Mouse (Mus musculus) CH12.LX (cell line): ENCODE measurements around the gene Tekt4. TPM values are rescaled to one million over a fixed set of nuclear protein-coding genes. Genes with fewer than 3 reads are reported as not detected.

Experiments
- DNase-seq: peaks from one replicate; pipeline ENCODE4 v3.0.0-alpha.2; 2013; ENCODE audit errors: extremely low read depth
- H3K27ac ChIP-seq: 2 replicates; pipeline ENCODE4 v1.5.1; 2012; ENCODE audit warnings: low read depth, mild to moderate bottlenecking, control low read depth, moderate library complexity; ENCODE audit not compliant: insufficient read depth
- H3K27me3 ChIP-seq: replicated peaks from 2 replicates; pipeline ENCODE3; 2012; ENCODE audit warnings: inconsistent platforms
- H3K36me3 ChIP-seq, 2 experiments: replicated peaks in 1 of 2; 2 replicates each; pipeline versions ENCODE3 to v1.6.1; 2012; ENCODE audit warnings: inconsistent platforms in 1 of 2, low read length in 1 of 2, mild to moderate bottlenecking in 1 of 2, mixed read lengths in 1 of 2, moderate library complexity in 1 of 2; ENCODE audit not compliant: control insufficient read depth in 1 of 2, insufficient read depth in 1 of 2
- H3K4me1 ChIP-seq, 2 experiments: 2 replicates each; pipeline ENCODE4 v1.6.1; 2012; ENCODE audit warnings: inconsistent platforms in 1 of 2, moderate library complexity in 1 of 2; ENCODE audit not compliant: insufficient read depth in 2 of 2, control insufficient read depth in 1 of 2
- H3K4me2 ChIP-seq: 2 replicates; pipeline ENCODE4 v1.6.1; 2012; ENCODE audit warnings: low read depth, mild to moderate bottlenecking, control low read depth; ENCODE audit not compliant: poor library complexity, insufficient read depth, severe bottlenecking
- H3K4me3 ChIP-seq, 3 experiments: fragments of 150-350 bp in 1 of 3; sonication (generic) in 1 of 3; replicated peaks in 1 of 3; 2 replicates each; pipeline versions ENCODE3 to v1.5.1; 2011 to 2012; ENCODE audit warnings: low read depth in 2 of 3, low read length in 2 of 3, mild to moderate bottlenecking in 2 of 3, moderate library complexity in 2 of 3, control low read depth in 1 of 3, improper control_type of control experiment in 1 of 3, inconsistent platforms in 1 of 3, mixed read lengths in 1 of 3; ENCODE audit not compliant: poor library complexity in 1 of 3
- H3K79me2 ChIP-seq: replicated peaks from 2 replicates; pipeline ENCODE4 v1.6.1; 2012; ENCODE audit warnings: mild to moderate bottlenecking, moderate library complexity; ENCODE audit not compliant: control insufficient read depth, poor library complexity, insufficient read depth, severe bottlenecking; ENCODE audit errors: extremely low read depth
- H3K9ac ChIP-seq: 2 replicates; pipeline ENCODE4 v1.6.1; 2012; ENCODE audit warnings: low read depth, mild to moderate bottlenecking, control low read depth, moderate library complexity; ENCODE audit not compliant: insufficient read depth
- H3K9me3 ChIP-seq: replicated peaks from 2 replicates; pipeline ENCODE3; 2012; ENCODE audit warnings: low read length, inconsistent platforms, mixed read lengths
- BHLHE40 ChIP-seq: IDR thresholded peaks from 2 replicates; pipeline ENCODE4 v1.6.1; 2011; ENCODE audit warnings: mild to moderate bottlenecking, low read depth, low read length, improper control_type of control experiment
- E2F4 ChIP-seq: IDR thresholded peaks from 2 replicates; pipeline ENCODE4 v1.6.1; 2011; ENCODE audit warnings: low read depth, low read length, improper control_type of control experiment; ENCODE audit not compliant: insufficient replicate concordance
- ELF1 ChIP-seq: IDR thresholded peaks from 2 replicates; pipeline ENCODE4 v1.6.1; 2014; ENCODE audit warnings: low read depth, mild to moderate bottlenecking, inconsistent platforms, low read length, improper control_type of control experiment
- EP300 ChIP-seq: IDR thresholded peaks from 2 replicates; pipeline ENCODE4 v1.6.1; 2011; ENCODE audit warnings: low read length, improper control_type of control experiment
- GABPA ChIP-seq: IDR thresholded peaks from 2 replicates; pipeline ENCODE4 v1.6.1; 2012; ENCODE audit warnings: low read depth, low read length, improper control_type of control experiment, inconsistent platforms; ENCODE audit not compliant: insufficient replicate concordance
- IRF4 ChIP-seq: IDR thresholded peaks from 2 replicates; pipeline ENCODE4 v1.6.1; 2014; ENCODE audit warnings: low read depth, mild to moderate bottlenecking, inconsistent platforms, low read length, improper control_type of control experiment
- JUND ChIP-seq: conservative IDR thresholded peaks from 2 replicates; pipeline ENCODE4 v1.6.1; 2011; ENCODE audit warnings: low read depth, low read length, improper control_type of control experiment
- MEF2A ChIP-seq: IDR thresholded peaks from 2 replicates; pipeline ENCODE4 v1.6.1; 2014; ENCODE audit warnings: low read depth, mild to moderate bottlenecking, inconsistent platforms, low read length, improper control_type of control experiment, borderline replicate concordance
- POLR2A ChIP-seq: IDR thresholded peaks from 2 replicates; pipeline ENCODE4 v1.6.1; 2011; ENCODE audit warnings: low read depth, mild to moderate bottlenecking, improper control_type of control experiment, low read length
- POLR2AphosphoS2 ChIP-seq: IDR thresholded peaks from 2 replicates; pipeline ENCODE4 v1.6.1; 2011; ENCODE audit warnings: low read depth, low read length, improper control_type of control experiment
- RCOR1 ChIP-seq: conservative IDR thresholded peaks from 2 replicates; pipeline ENCODE4 v1.6.1; 2012; ENCODE audit warnings: low read depth, mild to moderate bottlenecking, inconsistent platforms, low read length, improper control_type of control experiment
- TBP ChIP-seq: conservative IDR thresholded peaks from 2 replicates; pipeline ENCODE4 v1.6.1; 2011; ENCODE audit warnings: low read depth, low read length, improper control_type of control experiment
- TCF12 ChIP-seq: IDR thresholded peaks from 2 replicates; pipeline ENCODE4 v1.6.1; 2014; ENCODE audit warnings: low read depth, mild to moderate bottlenecking, inconsistent platforms, low read length, improper control_type of control experiment
- UBTF ChIP-seq: IDR thresholded peaks from 2 replicates; pipeline ENCODE4 v1.6.1; 2012; ENCODE audit warnings: low read depth, mild to moderate bottlenecking, inconsistent platforms, low read length, improper control_type of control experiment, moderate library complexity
- ZC3H11A ChIP-seq: IDR thresholded peaks from 2 replicates; pipeline ENCODE4 v1.6.1; 2012; ENCODE audit warnings: low read depth, mild to moderate bottlenecking, inconsistent platforms, low read length, improper control_type of control experiment
- dilution Hi-C: fragments of 300-500 bp; cut with MboI; formaldehyde crosslinking; loops from 2 replicates; pipeline ENCODE4 v1.14.3; 2020; ENCODE audit warnings: low sequenced_read_pairs; ENCODE audit not compliant: extremely low pct_unique_long_range_greater_than_20kb, extremely low pct_ligation_motif_present
- in situ Hi-C: fragments of 300-500 bp; cut with MboI; formaldehyde crosslinking; loops from 3 replicates; pipeline ENCODE4 v1.14.3; 2019; ENCODE audit warnings: low sequenced_read_pairs, low pct_ligation_motif_present, low pct_unique_long_range_greater_than_20kb, mixed read lengths
- polyA plus RNA-seq: library from polyadenylated mRNA; unstranded; fragments of >175 nt; gene quantifications from 2 replicates; pipeline ENCODE4 v1.2.1, GENCODE M21; 2012; ENCODE audit warnings: low read depth; ENCODE audit not compliant: insufficient read length
- total RNA-seq, 2 experiments: library from RNA; depleted of rRNA; stranded (reverse); fragments of 300-350 nt in 1 of 2; fragments of >200 nt in 1 of 2; gene quantifications; 2 replicates each; pipeline ENCODE4 v1.2.3; 2012 to 2014

Tekt4 gene
- total and polyA plus RNA-seq, 3 experiments = not detected

DNA sequence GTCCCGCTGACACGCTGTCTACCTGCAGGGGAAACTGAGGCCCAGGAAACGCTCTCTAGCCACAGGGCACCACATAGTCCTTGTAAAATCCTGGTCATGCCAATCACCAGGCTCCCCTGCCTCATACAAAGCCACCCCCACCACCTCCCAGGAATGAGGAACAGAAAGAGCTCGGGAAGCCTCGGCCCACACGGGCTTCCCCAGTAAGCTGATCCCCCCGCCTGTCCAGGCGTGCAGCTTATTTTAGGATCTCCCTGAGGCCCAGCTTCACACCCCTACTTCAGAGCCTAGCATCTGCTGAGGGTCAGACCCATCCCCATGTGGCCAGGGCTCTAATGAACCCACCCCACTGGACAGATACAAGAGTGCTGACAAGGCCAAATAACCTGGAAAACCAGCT lies 23.9 kb upstream of the Tekt4 start:
- TF ChIP-seq EP300 (no peak), MEF2A (peak; percentile 51; the same call in 1 of the 2 replicates), UBTF (no peak), GABPA (no peak), E2F4 (no peak), POLR2A (no peak), BHLHE40 (peak; percentile 47), JUND (no peak), ELF1 (no peak), TCF12 (no peak), POLR2AphosphoS2 (no peak), IRF4 (peak; percentile 31; the same call in 1 of the 2 replicates), TBP (no peak)
- in situ Hi-C loops = no loop called here
- H3K4me2 ChIP-seq = peak overlapping the region; percentile 0; the same call in 1 of the 2 replicates
- H3K27ac ChIP-seq = no peak overlapping the region
- peaks cover 18 to 41% of the 10 kb centered on the region in 2 experiments for H3K4me1 ChIP-seq
- H3K9ac ChIP-seq = no peak overlapping the region
- dilution Hi-C loops = no loop called here
- no peak overlapping the region for H3K4me3 ChIP-seq
- H3K27me3 ChIP-seq = peaks cover 94% of the 10 kb centered on the region
- no peaks in the 10 kb centered on the region for H3K36me3 ChIP-seq
- H3K79me2 ChIP-seq = no peaks in the 10 kb centered on the region
- no peak for DNase-seq
- H3K9me3 ChIP-seq = peaks cover 3% of the 10 kb centered on the region

DNA sequence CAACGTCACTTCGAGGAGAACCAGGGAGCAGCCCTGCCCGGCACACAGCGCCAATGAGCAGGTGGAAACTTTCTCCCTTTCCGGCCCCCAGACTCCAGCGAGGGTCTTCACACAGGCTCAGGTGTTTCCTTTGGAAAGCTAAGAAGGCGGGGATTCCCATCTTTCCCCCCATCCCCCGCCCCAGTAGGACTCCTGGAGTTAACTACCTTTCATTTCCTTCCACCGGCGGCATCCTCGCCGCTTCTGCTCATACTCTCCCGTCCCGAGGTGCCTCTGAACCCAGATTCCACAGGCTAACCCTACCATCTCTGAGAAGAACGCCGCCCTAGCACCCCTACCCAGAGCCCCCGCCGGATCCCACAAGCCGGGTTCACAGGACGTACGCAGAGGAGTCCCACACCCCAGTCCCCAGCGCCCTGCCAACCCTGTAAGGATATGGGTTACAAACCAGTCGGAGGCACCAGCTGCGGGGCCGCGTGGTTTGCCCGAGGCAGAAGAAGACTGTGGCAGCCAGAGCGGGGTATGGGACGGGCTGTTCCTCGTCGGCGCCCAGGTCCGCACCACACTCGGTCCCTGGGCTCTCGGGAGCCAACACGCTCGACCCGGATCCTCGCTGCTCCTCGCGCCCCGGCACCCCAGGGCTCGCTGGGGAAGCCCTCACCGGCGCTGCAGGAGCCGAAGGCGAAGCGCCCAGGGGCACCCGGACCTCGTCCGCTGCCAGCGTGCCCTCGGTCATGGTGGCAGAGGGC lies 21.8 kb upstream of the Tekt4 start:
- no peak overlapping the region for H3K4me3 ChIP-seq
- H3K4me1 ChIP-seq = peaks cover 18 to 41% of the 10 kb centered on the region in 2 experiments
- no peaks in the 10 kb centered on the region for H3K36me3 ChIP-seq
- no peak for TF ChIP-seq MEF2A
- H3K9ac ChIP-seq = no peak overlapping the region
- in situ Hi-C loops (no loop called here), dilution Hi-C loops (no loop called here)
- no peaks in the 10 kb centered on the region for H3K79me2 ChIP-seq
- peaks cover 92% of the 10 kb centered on the region for H3K27me3 ChIP-seq
- peaks cover 3% of the 10 kb centered on the region for H3K9me3 ChIP-seq
- H3K27ac ChIP-seq = no peak overlapping the region
- no peak overlapping the region for H3K4me2 ChIP-seq
- DNase-seq = no peak

DNA sequence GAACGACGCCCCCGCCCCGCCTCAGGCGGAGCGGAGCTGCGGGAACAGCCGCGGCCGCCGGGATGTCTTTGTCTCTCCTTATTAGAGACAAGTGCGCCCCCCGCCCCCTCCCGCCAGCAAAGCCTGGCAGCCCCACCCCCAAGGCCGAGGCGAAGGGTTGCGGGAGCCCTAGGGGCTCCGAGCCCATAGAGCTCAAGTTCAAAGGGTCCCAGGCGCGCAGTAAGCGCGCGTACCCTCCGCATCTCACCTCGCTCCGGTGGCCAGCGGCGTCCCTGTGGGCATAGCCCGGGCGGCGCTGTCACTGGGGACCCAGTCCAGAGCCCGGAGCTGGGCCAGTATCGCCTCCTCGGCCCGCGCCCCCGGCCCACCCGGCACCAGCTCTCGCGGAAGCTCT lies 21.2 kb upstream of the Tekt4 start:
- H3K4me3 ChIP-seq = no peak overlapping the region
- H3K4me2 ChIP-seq = no peak overlapping the region
- H3K79me2 ChIP-seq = no peaks in the 10 kb centered on the region
- dilution Hi-C loops = no loop called here
- peaks cover 92% of the 10 kb centered on the region for H3K27me3 ChIP-seq
- H3K9ac ChIP-seq = no peak overlapping the region
- peaks cover 3% of the 10 kb centered on the region for H3K9me3 ChIP-seq
- H3K36me3 ChIP-seq = no peaks in the 10 kb centered on the region
- in situ Hi-C loops = no loop called here
- H3K4me1 ChIP-seq = peaks cover 18 to 41% of the 10 kb centered on the region in 2 experiments
- no peak for TF ChIP-seq JUND
- TF ChIP-seq E2F4 = no peak
- no peak for TF ChIP-seq BHLHE40
- no peak for TF ChIP-seq RCOR1
- no peak for TF ChIP-seq ZC3H11A
- DNase-seq = no peak
- H3K27ac ChIP-seq = no peak overlapping the region
